Mouse (Mus musculus) liver, embryonic 15.5 days (tissue): Measurements from ENCODE around the gene Fbxw7. TPM values are rescaled to one million over a fixed set of nuclear protein-coding genes. Genes with fewer than 3 reads are reported as not detected.

Experiments
- ATAC-seq: fragments of 200-750 bp; cut with Nextera tagmentation; 2 replicates; pipeline ENCODE4 v1.8.0; 2017; ENCODE audit warnings: moderate number of reproducible peaks, mild to moderate bottlenecking, moderate library complexity; ENCODE audit not compliant: insufficient read depth
- H3K27ac ChIP-seq: fragments of 300-500 bp; sonication (generic); replicated peaks from 2 replicates; pipeline ENCODE4 v1.5.1; 2015; ENCODE audit warnings: mild to moderate bottlenecking, inconsistent platforms
- H3K27me3 ChIP-seq: fragments of 300-500 bp; sonication (generic); 2 replicates; pipeline ENCODE4 v1.6.1; 2015; ENCODE audit warnings: mild to moderate bottlenecking, inconsistent platforms
- H3K36me3 ChIP-seq: fragments of 300-500 bp; sonication (generic); replicated peaks from 2 replicates; pipeline ENCODE4 v1.6.1; 2015; ENCODE audit warnings: moderate library complexity, mild to moderate bottlenecking, inconsistent platforms
- H3K4me1 ChIP-seq: fragments of 300-500 bp; sonication (generic); replicated peaks from 2 replicates; pipeline ENCODE4 v1.6.1; 2015; ENCODE audit warnings: inconsistent platforms
- H3K4me2 ChIP-seq: fragments of 300-500 bp; sonication (generic); 2 replicates; pipeline ENCODE4 v1.6.1; 2015; ENCODE audit warnings: moderate library complexity, mild to moderate bottlenecking, inconsistent platforms
- H3K4me3 ChIP-seq: fragments of 300-500 bp; sonication (generic); replicated peaks from 2 replicates; pipeline ENCODE4 v1.5.1; 2015; ENCODE audit warnings: mild to moderate bottlenecking, inconsistent platforms
- H3K9ac ChIP-seq: fragments of 300-500 bp; sonication (generic); 2 replicates; pipeline ENCODE4 v1.6.1; 2015; ENCODE audit warnings: moderate library complexity, mild to moderate bottlenecking, inconsistent platforms
- H3K9me3 ChIP-seq: fragments of 300-500 bp; sonication (generic); replicated peaks from 2 replicates; pipeline ENCODE4 v1.6.1; 2016; ENCODE audit warnings: inconsistent platforms
- WGBS: fragments of 180-500 bp; shearing (Covaris S2); methylation state at CpG from one replicate; pipeline ENCODE4 v1.1.7; 2015; ENCODE audit warnings: mixed read lengths; ENCODE audit not compliant: insufficient replicate concordance; 5-methylcytosine and 5-hydroxymethylcytosine counted together
- polyA plus RNA-seq: library from polyadenylated mRNA; unstranded; fragments of >200 nt; fragmentation: Nextera tagmentation; extraction: Ambion mirVana; gene quantifications from 2 replicates; pipeline ENCODE4 v1.2.1, GENCODE M21; 2015

Fbxw7 gene
- polyA plus RNA-seq, result 2.5 and 3.0 TPM in 2 replicates

DNA sequence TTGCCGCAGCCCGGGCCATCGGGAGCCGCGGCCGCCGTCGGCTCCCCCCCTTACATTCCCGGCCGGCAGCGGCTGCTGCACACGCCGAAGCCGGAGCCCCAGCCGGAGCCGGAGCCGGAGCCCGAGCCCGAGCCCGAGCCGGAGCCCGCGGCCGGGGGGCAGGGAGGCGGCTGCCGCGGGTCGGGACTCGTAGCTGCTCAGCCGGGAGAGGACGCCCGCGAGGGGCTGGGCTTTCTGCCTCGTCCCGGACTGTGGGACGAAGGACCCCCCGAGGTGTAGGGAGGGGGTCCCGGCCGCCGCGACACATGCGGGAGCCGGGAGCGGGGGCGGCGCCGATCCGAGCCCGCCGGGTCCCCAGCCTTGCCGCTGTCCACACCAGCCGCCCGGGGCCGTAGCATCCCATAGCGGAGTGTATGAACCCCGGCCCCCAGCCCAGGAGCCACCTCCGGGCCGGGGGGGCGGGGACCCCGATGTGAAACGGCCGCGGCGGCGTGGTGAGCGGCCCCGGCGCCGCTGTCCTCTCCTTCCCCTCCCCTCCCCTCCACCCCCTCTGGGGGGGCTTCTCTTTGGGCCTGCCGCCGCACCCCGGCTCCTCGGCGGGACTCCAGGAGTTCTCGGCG is at the start of gene Fbxw7:
Gene Fbxw7 (plus strand): TSS at position 507 of the 620 bp plus-strand sequence.
- H3K36me3 ChIP-seq, result no peaks in the 10 kb centered on the region
- H3K9ac ChIP-seq, result peak within 1 kb of the TSS; percentile 96
- H3K27me3 ChIP-seq, result no peaks in the 10 kb centered on the region
- peak within 1 kb of the TSS; percentile 98 for H3K4me2 ChIP-seq
- H3K27ac ChIP-seq, result peak within 1 kb of the TSS; percentile 97
- ATAC-seq, result peak; percentile 16
- H3K9me3 ChIP-seq, result no peaks in the 10 kb centered on the region
- WGBS, result under 1% methylated on average over 72 of the region's 76 CpGs
- H3K4me3 ChIP-seq, result peak within 1 kb of the TSS; percentile 100
- peaks cover 43% of the 10 kb centered on the region for H3K4me1 ChIP-seq

DNA sequence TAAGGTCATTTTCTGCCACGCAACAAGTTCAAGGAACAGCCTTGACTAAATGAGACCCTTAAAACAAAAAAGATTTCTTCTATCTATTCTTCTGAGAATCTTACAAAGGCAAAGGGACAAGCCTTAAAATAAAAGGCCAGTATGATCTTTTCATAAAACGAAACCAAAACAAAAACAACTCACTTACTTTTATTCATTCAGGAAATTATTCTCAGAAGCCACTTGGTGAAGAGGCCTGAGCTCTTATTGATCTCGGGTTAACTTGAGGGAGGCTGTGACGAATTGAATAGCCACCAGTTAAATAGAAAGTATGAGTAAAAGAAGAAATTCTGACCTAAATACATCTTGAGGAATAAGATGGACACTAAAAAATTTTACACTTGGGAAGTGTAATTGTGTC is 46.1 kb upstream of the Fbxw7 start:
- peaks cover 43% of the 10 kb centered on the region for H3K4me1 ChIP-seq
- WGBS, result 74% methylated on average over 4 of the region's 4 CpGs
- H3K36me3 ChIP-seq, result no peaks in the 10 kb centered on the region
- no peak overlapping the region for H3K4me2 ChIP-seq
- no peak overlapping the region for H3K4me3 ChIP-seq
- no peaks in the 10 kb centered on the region for H3K9me3 ChIP-seq
- ATAC-seq, result no peak
- no peak overlapping the region for H3K27ac ChIP-seq
- H3K27me3 ChIP-seq, result no peaks in the 10 kb centered on the region
- H3K9ac ChIP-seq, result no peak overlapping the region

DNA sequence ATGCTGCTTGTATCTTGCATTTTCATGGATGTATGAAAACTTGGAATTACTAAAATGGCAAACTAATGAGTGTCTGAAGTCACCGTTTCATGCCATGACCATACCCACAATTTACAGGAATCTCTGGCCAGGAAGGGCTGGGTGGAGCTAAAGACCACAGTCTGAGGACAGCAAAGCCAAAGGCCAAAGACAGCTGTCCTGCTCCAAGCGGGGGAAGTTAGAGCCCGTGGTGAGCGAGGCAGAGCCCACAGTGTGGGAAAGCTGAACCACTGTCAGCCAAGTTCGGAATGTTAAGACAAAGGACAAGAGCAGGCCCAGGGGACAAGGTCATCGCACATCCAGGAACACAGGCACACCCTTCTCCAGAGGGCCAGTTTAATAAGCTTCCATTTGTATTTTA is 45.7 kb upstream of the Fbxw7 start:
- ATAC-seq, result no peak
- 52% methylated on average over 6 of the region's 6 CpGs for WGBS

DNA sequence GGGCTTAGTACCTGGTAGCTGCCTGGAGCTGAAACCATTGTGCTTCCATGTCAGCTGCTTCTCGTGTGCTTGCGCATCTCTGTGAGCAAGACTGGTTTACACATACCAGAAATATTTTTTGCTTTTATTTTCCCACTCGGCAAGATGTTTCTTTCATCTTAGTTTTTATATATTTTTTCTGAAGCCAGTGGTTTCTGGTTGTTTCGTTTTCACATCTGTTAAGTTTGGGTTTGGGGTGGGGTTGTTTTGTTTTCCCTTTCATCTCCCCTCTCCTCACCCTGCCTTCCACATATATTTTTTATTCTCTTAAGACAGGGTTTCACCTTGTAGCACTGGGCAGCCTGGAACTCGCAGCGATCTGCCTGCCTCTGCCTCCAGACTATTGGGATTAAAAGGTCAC is 44.5 kb upstream of the Fbxw7 start:
- H3K27me3 ChIP-seq, result no peaks in the 10 kb centered on the region
- 0 out of 2 replicates have a peak overlapping the region, but pooled peaks have one; percentile 35 for H3K27ac ChIP-seq
- H3K4me1 ChIP-seq, result peaks cover 43% of the 10 kb centered on the region
- 86% methylated on average over 6 of the region's 6 CpGs for WGBS
- no peak overlapping the region for H3K4me2 ChIP-seq
- no peak overlapping the region for H3K4me3 ChIP-seq
- no peaks in the 10 kb centered on the region for H3K9me3 ChIP-seq
- ATAC-seq, result no peak
- H3K36me3 ChIP-seq, result no peaks in the 10 kb centered on the region
- no peak overlapping the region for H3K9ac ChIP-seq

More for the DNA sequence above, 45.7 kb upstream of the Fbxw7 start:
- Histone ChIP-seq H3K4me3 (no peak overlapping the region), H3K4me1 (peaks cover 43% of the 10 kb centered on the region), H3K9ac (no peak overlapping the region), H3K27me3 (no peaks in the 10 kb centered on the region), H3K27ac (no peak overlapping the region), H3K36me3 (no peaks in the 10 kb centered on the region), H3K9me3 (no peaks in the 10 kb centered on the region), H3K4me2 (no peak overlapping the region)

DNA sequence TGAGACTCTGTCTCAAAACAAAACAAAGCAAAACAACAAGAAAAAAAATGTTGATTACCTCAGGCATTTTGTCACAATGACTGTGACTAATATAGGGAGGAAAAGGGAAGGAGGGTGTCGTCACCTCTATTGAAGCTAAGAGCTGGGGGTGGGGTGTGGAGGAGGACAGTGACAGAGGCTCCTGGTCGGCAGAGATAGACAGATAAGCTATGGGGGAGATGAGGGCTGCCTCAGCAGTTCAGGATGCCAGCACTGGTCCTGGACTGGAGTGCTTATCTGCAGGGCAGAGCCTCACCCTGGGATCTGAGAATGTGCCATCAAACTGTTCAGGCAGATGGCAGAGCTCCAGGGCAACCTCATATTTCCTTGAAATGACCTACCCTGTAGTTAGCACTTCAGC is 43.1 kb upstream of the Fbxw7 start:
- Histone ChIP-seq H3K4me2 (peak overlapping the region; percentile 41), H3K27me3 (no peaks in the 10 kb centered on the region), H3K36me3 (no peaks in the 10 kb centered on the region), H3K4me1 (peaks cover 43% of the 10 kb centered on the region), H3K9ac (no peak overlapping the region), H3K4me3 (no peak overlapping the region), H3K9me3 (no peaks in the 10 kb centered on the region), H3K27ac (peak overlapping the region; percentile 79)
- 12% methylated on average over 2 of the region's 2 CpGs for WGBS
- ATAC-seq, result peak; percentile 100

DNA sequence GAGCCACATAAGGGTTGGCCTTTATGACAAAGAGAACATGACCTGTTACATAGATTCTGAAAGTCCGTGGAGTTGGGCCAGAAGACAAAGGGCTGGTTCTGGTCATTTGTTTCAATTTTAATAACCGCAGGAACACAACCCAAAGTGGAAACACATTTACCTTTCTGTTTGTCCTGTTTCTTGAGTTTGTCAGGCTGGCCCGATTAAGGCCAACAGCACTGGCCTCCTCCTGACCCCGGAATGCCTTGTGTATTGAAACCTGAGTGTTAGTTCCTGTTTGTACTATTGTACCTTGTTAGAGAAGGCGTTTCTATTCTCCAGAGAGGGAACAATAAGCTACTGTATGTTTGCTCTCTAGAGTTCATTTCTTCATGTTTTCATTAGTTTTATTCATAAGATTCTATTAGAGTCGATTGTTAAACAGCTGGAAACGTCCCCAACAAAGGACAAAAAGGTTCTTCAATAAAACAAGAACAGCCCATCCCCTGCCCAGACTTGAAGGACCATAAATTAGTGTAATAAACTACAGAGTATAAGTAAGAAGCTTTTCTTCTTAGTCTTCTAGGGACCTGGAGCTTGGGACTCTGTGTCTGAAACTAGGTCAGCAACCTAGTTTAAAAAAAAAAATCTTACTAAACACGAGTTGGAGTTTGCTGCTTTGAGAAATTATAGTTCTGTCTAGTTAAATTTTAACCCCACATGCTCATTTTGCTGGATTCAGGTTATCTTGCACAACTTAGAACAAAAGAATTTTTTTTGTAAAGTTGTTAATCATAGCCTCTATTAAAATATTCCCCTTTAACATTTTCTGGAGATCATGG is 40.6 kb upstream of the Fbxw7 start:
- no peak for ATAC-seq
- 56% methylated on average over 8 of the region's 8 CpGs for WGBS

DNA sequence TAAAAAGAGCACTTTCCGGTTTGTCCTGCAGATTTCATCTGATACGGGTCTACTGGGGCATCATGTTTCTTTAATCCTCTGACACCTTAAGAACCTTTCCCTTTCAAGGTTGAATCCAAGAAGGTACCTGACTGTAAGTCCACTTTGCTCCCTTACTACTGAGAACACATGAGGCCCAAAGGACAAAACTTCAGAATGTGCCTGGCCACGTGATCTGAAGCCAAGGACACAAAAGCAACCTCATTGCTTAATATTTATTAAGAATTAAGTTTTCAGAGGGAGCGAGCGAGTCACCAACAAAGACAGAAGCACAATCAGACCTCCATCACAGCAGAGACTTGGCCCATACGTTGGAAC is 40.0 kb upstream of the Fbxw7 start:
- 75% methylated on average over 6 of the region's 6 CpGs for WGBS
- H3K27ac ChIP-seq, result no peak overlapping the region
- no peak for ATAC-seq

More for the DNA sequence above, 40.6 kb upstream of the Fbxw7 start:
- Histone ChIP-seq H3K27ac (no peak overlapping the region), H3K9ac (no peak overlapping the region), H3K4me2 (no peak overlapping the region), H3K36me3 (no peaks in the 10 kb centered on the region), H3K4me1 (peaks cover 40% of the 10 kb centered on the region), H3K27me3 (no peaks in the 10 kb centered on the region), H3K4me3 (no peak overlapping the region), H3K9me3 (no peaks in the 10 kb centered on the region)

DNA sequence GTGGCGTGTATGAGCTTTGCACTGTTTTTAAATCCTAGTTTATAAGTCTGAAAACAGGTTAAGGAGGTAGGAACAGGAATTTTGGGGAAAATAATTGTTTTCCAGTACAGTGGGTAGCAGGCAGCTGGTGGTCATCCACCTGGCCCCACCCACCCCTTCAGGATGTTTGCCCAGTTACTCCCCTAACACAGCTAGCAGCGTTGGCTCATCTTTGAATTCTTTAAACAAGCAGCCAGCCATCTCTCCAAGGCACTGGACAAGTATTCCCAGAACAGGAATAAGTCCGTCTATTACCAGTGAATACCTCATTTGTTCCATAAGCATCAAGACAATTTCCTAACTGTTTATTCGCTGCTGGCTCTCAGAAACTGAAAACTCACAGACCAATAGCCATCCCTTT is 39.5 kb upstream of the Fbxw7 start:
- H3K4me1 ChIP-seq, result peaks cover 30% of the 10 kb centered on the region
- no peak overlapping the region for H3K4me2 ChIP-seq
- no peaks in the 10 kb centered on the region for H3K36me3 ChIP-seq
- H3K4me3 ChIP-seq, result no peak overlapping the region
- H3K27me3 ChIP-seq, result no peaks in the 10 kb centered on the region
- WGBS, result 69% methylated on average over 4 of the region's 4 CpGs
- no peak for ATAC-seq
- H3K27ac ChIP-seq, result no peak overlapping the region
- H3K9me3 ChIP-seq, result no peaks in the 10 kb centered on the region
- H3K9ac ChIP-seq, result no peak overlapping the region

More for the DNA sequence above, 40.0 kb upstream of the Fbxw7 start:
- no peak overlapping the region for H3K9ac ChIP-seq
- H3K4me3 ChIP-seq, result no peak overlapping the region
- no peaks in the 10 kb centered on the region for H3K36me3 ChIP-seq
- peaks cover 34% of the 10 kb centered on the region for H3K4me1 ChIP-seq
- H3K27me3 ChIP-seq, result no peaks in the 10 kb centered on the region
- H3K4me2 ChIP-seq, result no peak overlapping the region
- no peaks in the 10 kb centered on the region for H3K9me3 ChIP-seq

DNA sequence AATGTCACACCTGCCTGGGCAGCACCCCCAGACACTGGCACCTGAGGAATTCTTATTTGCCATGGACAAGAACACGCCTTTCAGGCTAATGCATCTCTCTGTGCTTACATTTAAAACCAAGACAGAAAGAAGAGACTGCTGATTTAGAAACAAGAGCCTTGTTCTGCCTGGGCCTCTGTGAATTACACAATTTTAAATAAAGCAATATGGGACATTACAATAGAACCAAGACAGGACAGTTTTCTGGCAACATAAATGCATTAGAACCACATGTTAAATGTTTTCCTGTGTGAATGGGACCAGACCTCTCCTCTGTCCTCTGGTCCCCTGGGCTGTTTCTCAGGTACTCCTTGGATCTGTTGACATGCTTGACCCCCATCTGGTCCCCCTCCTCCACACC is 39.0 kb upstream of the Fbxw7 start:
- H3K9ac ChIP-seq, result no peak overlapping the region
- no peaks in the 10 kb centered on the region for H3K27me3 ChIP-seq
- 76% methylated on average over 1 of the region's 1 CpGs for WGBS
- H3K4me3 ChIP-seq, result no peak overlapping the region
- ATAC-seq, result no peak
- peaks cover 26% of the 10 kb centered on the region for H3K4me1 ChIP-seq
- H3K27ac ChIP-seq, result no peak overlapping the region
- H3K4me2 ChIP-seq, result no peak overlapping the region
- H3K9me3 ChIP-seq, result no peaks in the 10 kb centered on the region
- no peaks in the 10 kb centered on the region for H3K36me3 ChIP-seq

DNA sequence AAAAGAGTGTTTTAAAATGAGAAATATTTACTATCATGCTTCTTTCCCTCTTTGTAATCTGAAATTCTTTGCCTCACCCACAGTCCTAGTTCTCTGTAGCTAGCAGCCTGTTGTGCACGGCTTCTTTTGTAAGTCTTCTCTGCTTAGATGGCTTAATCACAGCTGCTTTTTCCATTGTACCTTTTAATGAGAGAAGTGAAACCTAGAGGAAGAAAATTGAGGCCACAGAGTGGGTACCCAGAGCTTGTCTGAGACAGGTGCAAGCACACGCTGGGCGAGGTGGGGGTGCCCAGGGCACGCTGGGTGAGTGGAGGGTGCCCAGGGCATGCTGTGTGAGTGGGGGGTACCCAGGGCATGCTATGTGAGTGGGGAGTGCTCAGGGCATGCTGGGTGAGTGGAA is 27.2 kb upstream of the Fbxw7 start:
- Histone ChIP-seq H3K9me3 (no peaks in the 10 kb centered on the region), H3K4me3 (no peak overlapping the region), H3K27ac (no peak overlapping the region), H3K4me1 (no peaks in the 10 kb centered on the region), H3K9ac (no peak overlapping the region), H3K4me2 (no peak overlapping the region), H3K36me3 (no peaks in the 10 kb centered on the region), H3K27me3 (no peaks in the 10 kb centered on the region)
- WGBS, result 82% methylated on average over 4 of the region's 4 CpGs
- no peak for ATAC-seq

DNA sequence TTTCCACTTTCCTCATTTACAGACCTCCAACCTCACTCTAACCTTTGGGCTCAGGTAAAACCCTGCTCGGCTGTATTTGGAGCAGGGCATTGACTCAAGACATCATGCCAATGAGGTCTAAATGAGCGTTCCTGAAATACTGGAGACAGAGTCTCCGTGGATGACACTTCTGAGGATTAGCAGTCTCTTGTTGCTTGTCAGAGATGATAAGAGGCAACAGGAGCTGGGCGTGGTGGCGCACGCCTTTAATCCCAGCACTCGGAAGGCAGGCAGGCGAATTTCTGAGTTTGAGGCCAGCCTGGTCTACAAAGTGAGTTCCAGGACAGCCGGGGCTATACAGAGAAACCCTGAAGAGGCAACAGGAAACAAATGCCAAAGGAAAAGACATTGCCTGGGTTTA is 11.0 kb upstream of the Fbxw7 start:
- Histone ChIP-seq H3K4me1 (peaks cover 24% of the 10 kb centered on the region), H3K36me3 (no peaks in the 10 kb centered on the region), H3K4me3 (no peak overlapping the region), H3K27me3 (peaks cover 10% of the 10 kb centered on the region; the same call in 1 of the 2 replicates), H3K9me3 (no peaks in the 10 kb centered on the region), H3K27ac (no peak overlapping the region), H3K4me2 (peak overlapping the region; percentile 40), H3K9ac (no peak overlapping the region)
- 25% methylated on average over 9 of the region's 9 CpGs for WGBS
- ATAC-seq, result no peak; the same call in 1 of the 2 replicates
